Mouse (Mus musculus): Measurements from ENCODE around the gene Olfr631. TPM values are rescaled to one million over a fixed set of nuclear protein-coding genes. Genes with fewer than 3 reads are reported as not detected.
"Not testable (repeated sequence)": the region's sequence is repeated elsewhere in the genome, so short reads cannot be mapped to it uniquely, and the experiment has no call there.

Olfr631 gene
- not detected for total RNA-seq (2021)

DNA sequence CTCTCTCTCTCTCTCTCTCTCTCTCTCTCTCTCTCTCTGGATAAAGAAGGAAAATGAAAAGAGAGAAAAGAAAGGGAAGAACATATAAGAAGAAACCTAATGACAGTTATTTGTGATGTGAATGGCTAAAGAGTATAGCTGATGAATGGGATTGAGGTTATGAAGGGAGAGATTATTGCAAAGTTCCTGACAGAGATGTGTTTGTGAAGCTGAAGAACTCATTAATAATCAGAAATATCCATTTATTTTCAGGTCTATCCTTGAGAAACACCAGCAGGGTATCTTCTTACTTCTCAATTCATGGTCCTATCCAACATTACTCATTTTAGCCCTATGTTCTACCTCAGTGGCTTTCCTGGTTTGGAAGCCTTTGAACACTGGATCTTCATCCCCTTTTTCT is at the start of gene Olfr631:
TSS of gene Olfr631 (plus strand) at position 301 of the 400 bp plus-strand sequence.
- DNase-seq (ENCODE audit: extremely low spot score in 1 of 2, low spot score in 1 of 2), result no peak

DNA sequence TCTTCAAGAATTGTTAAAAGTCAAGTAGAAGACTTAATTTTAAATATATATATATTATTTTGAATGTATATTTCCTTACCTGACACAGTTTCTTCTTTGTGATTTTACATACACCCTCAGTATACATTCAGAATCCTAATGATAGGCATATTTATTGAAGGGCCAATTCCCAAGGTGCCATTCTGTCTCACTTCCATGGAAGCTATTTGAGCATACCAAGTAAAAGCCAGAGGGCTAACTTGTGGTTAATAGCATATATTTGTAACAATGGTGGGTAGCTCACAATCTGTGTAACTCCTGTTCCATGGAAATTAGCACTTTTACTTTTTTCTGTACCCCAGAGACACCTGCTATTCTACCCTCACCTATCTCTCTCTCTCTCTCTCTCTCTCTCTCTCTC is 42.5 kb upstream of the Olfr631 start, which contains the start of gene Olfr66:
TSS of gene Olfr66 (minus strand) at position 101 of the 400 bp plus-strand sequence.
- no peak for DNase-seq (ENCODE audit: extremely low spot score in 1 of 2, low spot score in 1 of 2)

DNA sequence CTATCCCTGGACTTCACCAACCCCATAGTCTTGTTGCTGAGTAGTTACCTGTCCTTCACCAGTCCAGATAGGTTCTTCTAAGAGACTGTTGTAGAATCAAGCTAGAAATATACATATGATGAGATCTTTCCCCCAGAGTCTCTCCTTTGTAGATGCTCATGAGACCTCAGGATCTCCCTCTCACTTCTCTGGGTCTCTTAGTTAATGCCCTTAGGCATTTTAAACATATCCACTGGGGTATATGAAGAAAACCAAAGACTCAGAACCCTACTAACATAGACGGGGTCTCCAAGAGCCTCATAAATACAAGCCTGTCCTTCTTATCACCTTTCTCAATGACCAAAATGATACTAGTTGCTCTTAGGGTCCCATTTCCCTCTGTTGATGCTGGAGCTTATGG is 34.2 kb upstream of the Olfr631 start, which contains the start of gene Olfr64:
TSS of gene Olfr64 (minus strand) at position 101 of the 400 bp plus-strand sequence.
- DNase-seq (ENCODE audit: extremely low spot score in 1 of 2, low spot score in 1 of 2), result no peak

DNA sequence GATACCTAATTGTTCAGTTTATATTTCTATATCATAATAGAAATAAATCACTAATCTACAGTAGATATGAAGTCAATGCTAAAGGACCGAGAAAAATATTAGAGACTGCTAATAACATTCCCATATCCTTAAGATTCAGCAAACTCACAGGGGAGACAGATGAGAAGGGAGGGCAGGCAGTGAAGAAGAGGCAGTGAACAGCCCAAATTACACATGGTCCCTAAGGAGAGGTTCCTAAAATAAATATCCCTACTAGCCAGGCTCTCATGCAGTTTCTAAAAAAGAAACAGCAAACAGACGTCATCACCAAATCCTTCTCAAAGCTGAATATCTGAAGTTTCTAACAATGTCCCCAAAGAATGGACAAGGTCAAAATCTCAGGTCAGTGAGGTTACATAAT is 25.4 kb upstream of the Olfr631 start, which contains the start of gene Olfr65:
TSS of gene Olfr65 (plus strand) at position 301 of the 400 bp plus-strand sequence.
- DNase-seq (ENCODE audit: extremely low spot score in 1 of 2, low spot score in 1 of 2), result no peak

DNA sequence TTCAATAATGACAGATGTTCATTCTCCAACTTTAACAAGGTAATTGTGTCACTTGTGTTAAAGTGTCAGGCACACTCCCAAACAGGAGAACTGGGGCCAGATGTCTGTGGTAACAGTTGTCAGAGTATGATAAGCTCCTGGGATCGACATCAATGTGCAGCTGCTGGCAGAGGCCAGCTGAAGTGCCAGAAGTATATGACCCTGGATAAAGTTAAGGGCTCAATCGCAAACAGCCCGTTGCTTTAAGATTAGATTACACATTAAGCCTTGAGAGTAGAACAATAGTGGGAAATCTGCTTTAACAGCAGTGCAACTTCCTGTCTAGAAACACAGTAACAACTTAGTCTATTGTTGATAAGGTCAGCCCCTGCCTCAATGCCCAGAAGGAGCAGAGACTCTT is 18.6 kb upstream of the Olfr631 start:
- no peak for DNase-seq (ENCODE audit: extremely low spot score in 1 of 2, low spot score in 1 of 2)

DNA sequence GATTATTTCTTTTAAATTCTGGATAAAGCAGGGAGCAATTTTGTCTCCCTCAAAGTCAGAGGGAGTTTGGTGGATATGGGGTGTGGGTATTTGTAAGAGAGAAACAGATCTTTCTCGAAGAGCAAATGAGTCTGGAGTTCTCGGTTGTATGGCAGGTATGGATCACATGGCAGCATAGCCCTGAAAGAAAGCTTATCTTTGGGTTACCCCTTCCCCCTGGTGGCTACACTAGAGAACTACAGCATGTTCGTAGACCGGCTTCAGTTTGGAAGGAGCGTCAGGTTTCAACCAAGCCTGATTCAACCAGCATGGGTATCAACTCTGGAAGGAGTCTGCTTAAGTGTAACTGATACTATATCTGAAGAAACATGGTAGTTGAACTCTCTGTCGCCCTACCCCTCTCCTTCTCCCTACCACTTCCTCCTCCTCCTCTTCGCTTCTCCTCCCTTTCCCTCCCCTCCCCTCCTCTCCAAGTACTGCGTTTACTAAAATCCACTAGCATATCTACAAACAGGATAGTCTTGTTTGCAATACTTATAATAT is 15.6 kb upstream of the Olfr631 start:
- DNase-seq (ENCODE audit: extremely low spot score in 1 of 2, low spot score in 1 of 2), result no peak

DNA sequence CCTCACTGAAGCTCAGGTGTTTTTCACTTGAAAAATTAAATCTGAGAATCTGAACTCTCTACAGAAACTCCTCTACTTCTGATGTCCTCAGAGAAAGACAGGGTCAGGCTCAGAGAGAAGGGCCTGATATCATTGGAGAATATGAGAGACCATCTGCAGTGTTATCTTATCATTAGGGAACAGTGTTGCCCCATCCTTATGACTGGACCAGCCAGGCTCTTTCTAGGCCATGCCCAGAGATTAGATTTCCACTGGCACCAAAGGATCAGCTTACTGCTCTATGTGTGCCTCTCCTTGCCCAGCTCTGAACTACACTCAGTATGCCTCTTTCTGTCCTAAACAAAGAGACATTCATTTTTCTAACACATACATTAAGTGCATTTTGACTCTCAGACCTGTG is 13.3 kb upstream of the Olfr631 start:
- DNase-seq (ENCODE audit: extremely low spot score in 1 of 2, low spot score in 1 of 2), result no peak

DNA sequence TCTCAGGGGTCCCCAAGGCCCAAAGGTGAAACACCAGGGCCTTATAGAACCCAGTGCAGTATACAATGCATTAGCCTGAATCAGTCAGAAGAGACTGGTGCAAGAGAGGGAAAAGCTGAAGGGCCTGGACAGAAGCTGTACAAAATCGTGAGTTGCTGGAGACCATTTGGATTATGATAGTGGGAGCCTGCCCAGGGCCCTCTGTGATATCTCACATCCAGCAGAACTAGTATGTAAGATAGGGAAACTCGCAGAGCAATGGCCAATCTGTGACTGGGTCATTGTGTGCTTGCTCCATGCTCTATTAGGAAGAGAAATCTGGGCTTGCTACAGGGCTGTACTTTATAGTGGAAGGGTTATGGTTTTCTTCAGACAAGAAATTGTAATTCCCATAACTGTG is 5.6 kb downstream of the Olfr631 start, which contains the start of gene Olfr632:
TSS of gene Olfr632 (plus strand) at position 84 of the 400 bp plus-strand sequence.
- no peak for DNase-seq (ENCODE audit: extremely low spot score in 1 of 2, low spot score in 1 of 2)

DNA sequence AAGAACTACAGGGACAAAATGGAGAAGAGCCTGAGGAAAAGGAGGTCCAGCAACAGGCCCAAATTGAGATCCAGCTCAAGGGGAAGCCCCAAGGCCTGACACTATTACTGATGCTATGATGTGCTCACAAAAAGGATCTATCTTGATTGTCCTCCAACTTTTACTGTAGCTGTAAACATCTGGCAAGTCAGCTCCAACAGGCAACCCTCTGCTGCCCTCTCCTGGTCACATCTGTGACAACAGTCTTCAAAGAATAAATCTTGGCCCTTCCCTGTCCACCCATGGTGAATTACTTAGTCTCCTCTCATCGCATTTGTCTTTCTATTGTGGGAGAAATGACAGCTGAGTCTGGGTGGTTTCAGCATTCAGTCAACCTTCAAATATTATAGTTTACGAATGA is 14.1 kb downstream of the Olfr631 start:
- DNase-seq (ENCODE audit: extremely low spot score in 1 of 2, low spot score in 1 of 2), result peak in 1 of 2 experiments; percentile 27

DNA sequence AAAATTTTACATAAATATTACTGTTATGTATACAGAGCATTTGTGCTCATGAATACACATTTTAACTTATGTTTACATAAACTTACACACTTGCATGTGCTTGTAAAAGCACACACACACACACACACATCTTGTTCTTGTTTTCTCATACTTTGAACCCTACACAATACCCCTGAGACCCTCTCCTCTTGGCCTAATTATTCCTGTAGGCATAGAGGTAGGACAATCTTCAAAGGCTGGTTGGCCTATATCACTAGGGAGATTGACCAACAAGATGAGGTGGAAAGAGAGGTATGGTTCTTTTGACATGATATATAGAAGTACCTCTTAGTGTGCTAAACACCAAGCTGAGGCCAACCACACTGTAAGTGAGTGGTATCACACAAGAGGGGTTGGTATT is 15.5 kb downstream of the Olfr631 start, which contains the start of gene Olfr633:
TSS of gene Olfr633 (plus strand) at position 301 of the 400 bp plus-strand sequence.
- no peak for DNase-seq (ENCODE audit: extremely low spot score in 1 of 2, low spot score in 1 of 2)

DNA sequence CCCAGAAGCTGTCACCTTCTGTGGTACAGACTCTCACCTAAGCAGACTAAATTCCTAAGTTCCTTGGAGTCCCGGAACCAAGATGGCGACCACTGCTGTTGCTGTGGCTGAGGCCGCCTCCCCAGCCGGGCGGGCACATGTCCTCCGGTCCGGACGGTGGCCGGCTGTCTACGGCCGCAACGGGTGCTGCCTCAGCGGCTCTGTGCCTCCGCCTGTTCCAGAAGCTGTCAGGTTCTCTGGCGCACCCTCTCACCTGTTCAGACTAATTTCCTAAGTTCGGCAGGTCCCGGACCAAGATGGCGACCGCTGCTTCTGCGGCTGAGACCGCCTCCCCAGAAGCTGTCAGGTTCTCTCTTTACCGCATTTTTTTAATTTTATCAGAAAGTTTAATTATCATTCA is 38.2 kb downstream of the Olfr631 start:
- DNase-seq (ENCODE audit: extremely low spot score in 1 of 2, low spot score in 1 of 2), result not testable (repeated sequence)

DNA sequence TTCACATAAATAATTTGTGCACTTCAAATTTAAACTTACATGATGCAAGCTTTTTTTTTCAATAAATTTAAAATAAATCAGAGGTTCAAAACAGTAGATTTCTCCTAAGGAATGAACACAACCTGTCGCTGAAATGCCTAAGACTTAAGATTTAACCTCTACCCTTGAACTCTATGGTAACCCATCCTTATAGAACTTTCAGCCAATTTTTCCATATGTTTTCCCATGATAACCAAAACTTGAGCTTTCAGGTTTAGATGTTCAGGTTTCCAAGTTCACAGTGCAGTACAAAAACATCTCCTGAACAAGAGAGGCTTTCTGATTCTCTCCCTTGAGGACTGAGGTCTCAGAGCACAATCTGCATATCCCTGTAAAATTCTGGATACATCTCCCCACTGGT is 42.2 kb downstream of the Olfr631 start, which contains the start of gene Olfr635:
TSS of gene Olfr635 (plus strand) at position 301 of the 400 bp plus-strand sequence.
- no peak for DNase-seq (ENCODE audit: extremely low spot score in 1 of 2, low spot score in 1 of 2)

DNA sequence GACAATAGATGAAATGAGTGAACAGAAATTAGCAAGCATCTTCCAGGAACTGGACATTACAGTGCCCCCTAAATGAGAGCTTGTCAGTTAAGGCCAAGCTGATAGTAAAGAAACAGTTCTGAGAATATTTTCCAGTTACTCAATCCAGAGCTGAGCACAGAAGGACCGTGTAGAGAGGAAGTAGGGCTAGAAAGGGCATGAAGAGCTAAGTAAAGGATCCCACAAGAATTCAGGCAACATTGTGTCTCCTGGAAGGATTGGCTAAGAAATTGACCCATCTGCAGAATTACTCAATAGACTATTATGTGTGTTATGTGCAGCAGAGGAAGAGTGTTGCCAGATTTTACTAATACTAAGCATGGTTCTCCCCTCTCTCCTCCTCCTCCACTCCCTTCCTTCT is 43.2 kb downstream of the Olfr631 start:
- no peak for DNase-seq (ENCODE audit: extremely low spot score in 1 of 2, low spot score in 1 of 2)

Other genes with a start within 250 kb of the Olfr631 start
- not detected for gene Olfr625-ps1, start 246.1 kb upstream of the Olfr631 start, total RNA-seq (2021)
- gene Olfr243, start 214.2 kb upstream of the Olfr631 start, total RNA-seq (2021), result not detected
- gene Olfr628, start 198.5 kb upstream of the Olfr631 start, total RNA-seq (2021), result not detected
- gene Olfr629, start 183.9 kb upstream of the Olfr631 start, total RNA-seq (2021), result not detected
- gene Olfr630, start 171.5 kb upstream of the Olfr631 start, total RNA-seq (2021), result not detected
- gene Olfr69, start 157.2 kb upstream of the Olfr631 start, total RNA-seq (2021), result not detected
- gene Olfr68, start 149.1 kb upstream of the Olfr631 start, total RNA-seq (2021), result not detected
- gene Olfr67, start 137.0 kb upstream of the Olfr631 start, total RNA-seq (2021), result not detected
- gene Hbb-bt, start 114.8 kb upstream of the Olfr631 start, total RNA-seq (2021), result 10 to 100 TPM; 73.9 to 75.8 TPM
- gene Hbb-bs, start 100.7 kb upstream of the Olfr631 start, total RNA-seq (2021), result 100 to 1,000 TPM; 561 to 593 TPM
- gene Hbb-bh2, start 88.3 kb upstream of the Olfr631 start, total RNA-seq (2021), result not detected
- gene Hbb-bh1, start 85.7 kb upstream of the Olfr631 start, total RNA-seq (2021), result not detected
- not detected for gene Hbb-y, start 75.6 kb upstream of the Olfr631 start, total RNA-seq (2021)
- gene Olfr66, start 42.6 kb upstream of the Olfr631 start, total RNA-seq (2021), result not detected
- not detected for gene Olfr64, start 34.3 kb upstream of the Olfr631 start, total RNA-seq (2021)
- not detected for gene Olfr65, start 25.3 kb upstream of the Olfr631 start, total RNA-seq (2021)
- not detected for gene Olfr632, start 5.5 kb downstream of the Olfr631 start, total RNA-seq (2021)
- gene Olfr633, start 15.6 kb downstream of the Olfr631 start, total RNA-seq (2021), result not detected
- gene Olfr635, start 42.3 kb downstream of the Olfr631 start, total RNA-seq (2021), result under 1 TPM; 0.05 to 0.07 TPM
- gene Olfr638, start 69.9 kb downstream of the Olfr631 start, total RNA-seq (2021), result not detected
- gene Olfr639, start 88.5 kb downstream of the Olfr631 start, total RNA-seq (2021), result under 1 TPM; 0.05 to 0.16 TPM
- not detected for gene Olfr640, start 96.7 kb downstream of the Olfr631 start, total RNA-seq (2021)
- gene Olfr641, start 106.6 kb downstream of the Olfr631 start, total RNA-seq (2021), result not detected
- gene Olfr642, start 123.8 kb downstream of the Olfr631 start, total RNA-seq (2021), result not detected
- not detected for gene 4930516K23Rik, start 132.6 kb downstream of the Olfr631 start, total RNA-seq (2021)
- not detected for gene Olfr644, start 143.0 kb downstream of the Olfr631 start, total RNA-seq (2021)
- gene Olfr645, start 156.6 kb downstream of the Olfr631 start, total RNA-seq (2021), result not detected
- not detected for gene Olfr646, start 176.0 kb downstream of the Olfr631 start, total RNA-seq (2021)
- not detected for gene Ubqln5, start 201.0 kb downstream of the Olfr631 start, total RNA-seq (2021)
- gene Olfr643, start 208.6 kb downstream of the Olfr631 start, total RNA-seq (2021), result not detected
- gene Ubqln3, start 214.5 kb downstream of the Olfr631 start, total RNA-seq (2021), result not detected
- gene Ubqlnl, start 221.7 kb downstream of the Olfr631 start, total RNA-seq (2021), result not detected
- not detected for gene Olfm5, start 236.0 kb downstream of the Olfr631 start, total RNA-seq (2021)